Comparison of ENCODE assay signal across 8 mouse cellular contexts in the genomic region with DNA sequence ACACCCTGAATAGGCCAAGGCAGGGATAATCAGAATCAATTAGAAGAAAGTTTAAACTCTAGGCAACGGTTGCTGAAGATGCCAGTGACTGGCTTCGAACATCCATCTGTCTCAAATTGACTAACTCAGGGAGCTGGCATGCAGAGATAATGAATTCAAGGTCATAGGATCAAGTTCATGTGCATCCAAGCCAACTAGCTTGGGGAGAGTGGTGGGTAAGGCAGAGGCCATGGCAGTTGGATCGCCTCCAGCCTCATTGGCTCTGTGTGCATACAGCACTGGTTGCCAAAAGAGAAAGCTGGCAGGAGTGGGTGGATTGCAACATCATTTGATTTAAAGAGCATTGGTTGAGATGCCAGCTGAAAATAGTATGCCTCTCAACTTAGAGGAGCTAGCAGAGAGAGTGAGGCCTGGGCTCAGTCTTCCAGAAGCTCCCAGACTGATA.
A peak's percentile ranks its signal among the peaks of the same experiment; 100 is the strongest.
DNase-seq lines count a peak whose midpoint lies in the region; TF ChIP-seq lines count a peak whose summit lies in the region.

No protein-coding gene starts in this region.

- H3K36me3 ChIP-seq in C2C12 (ENCODE audit: control insufficient read depth, insufficient read depth): no peaks in the 10 kb centered on the region

- H3K79me2 ChIP-seq in C2C12 (ENCODE audit: control insufficient read depth, insufficient read depth): no peaks in the 10 kb centered on the region

- 67% methylated on average over 3 of the region's 3 CpGs for WGBS in lung, adult 2 months

- no peak overlapping the region for H3K4me3 ChIP-seq in C2C12 (ENCODE audit: insufficient read depth, poor library complexity, severe bottlenecking)
- no peak overlapping the region for H3K4me3 ChIP-seq in lung, adult 2 months (replicated peaks; ENCODE audit: extremely low read depth, low read depth, low read length)

- TF ChIP-seq CTCF in C2C12 (IDR thresholded peaks at IDR 0.05; ENCODE audit: control insufficient read depth, insufficient read depth, insufficient read length): no peak
- no peak for TF ChIP-seq CTCF in lung, adult 2 months (IDR thresholded peaks at IDR 0.05; ENCODE audit: insufficient read depth, low read length)

- no peaks in the 10 kb centered on the region; the same call in 1 of the 2 replicates for H3K4me1 ChIP-seq in lung, adult 2 months (ENCODE audit: control insufficient read depth, insufficient read depth, low read length)

- no peak for TF ChIP-seq POLR2A in lung, adult 2 months (IDR thresholded peaks at IDR 0.05; ENCODE audit: borderline replicate concordance, extremely low read depth, low read depth, low read length)

- H3K79me3 ChIP-seq in C2C12 (ENCODE audit: low read depth): no peaks in the 10 kb centered on the region

- H3K27me3 ChIP-seq in C2C12 (ENCODE audit: control insufficient read depth, insufficient read depth, insufficient read length): peaks cover 8% of the 10 kb centered on the region

- DNase-seq in cerebellum, postnatal 14 days: peak; percentile 74 to 75
- no peak for DNase-seq in cerebellum, adult 9-11 months
- DNase-seq in frontal cortex, postnatal 10 days (ENCODE audit: low spot score in 2 of 2): peak; percentile 22 to 45
- DNase-seq in kidney, adult 9 months: peak; percentile 36
- peak; percentile 41 for DNase-seq in lung, adult 2 months
- DNase-seq in right cerebral cortex, postnatal 14 days: peak; percentile 56
- no peak for DNase-seq in thymus, postnatal 14 days

- no peak overlapping the region for H3ac ChIP-seq in C2C12 (ENCODE audit: control insufficient read depth, insufficient read length, low read depth)

TF ChIP-seq in C2C12, 6 proteins besides CTCF, POLR2A, EP300 and RAD21:
- no peak for TF ChIP-seq MAX (IDR thresholded peaks at IDR 0.05)
- peak; percentile 62 for TF ChIP-seq CEBPB (IDR thresholded peaks at IDR 0.05; ENCODE audit: low read depth)

Comparison
In these comparisons a context has a peak if more than half of its experiments do, and no peak if none do; other contexts are left out.
1. DNase-seq: peak in cerebellum, postnatal 14 days (2 of 2), frontal cortex, postnatal 10 days (2 of 2), kidney, adult 9 months (single experiment), lung, adult 2 months (single experiment) and right cerebral cortex, postnatal 14 days (single experiment); none in cerebellum, adult 9-11 months (single experiment) and thymus, postnatal 14 days (single experiment).